Mouse (Mus musculus) liver (tissue): ENCODE measurements around the gene Fam204a.

Experiments
- DNase-seq: peaks from one replicate; pipeline ENCODE4 v3.0.0-alpha.2; 2020; ENCODE audit warnings: mixed read lengths

Gene Fam204a

DNA sequence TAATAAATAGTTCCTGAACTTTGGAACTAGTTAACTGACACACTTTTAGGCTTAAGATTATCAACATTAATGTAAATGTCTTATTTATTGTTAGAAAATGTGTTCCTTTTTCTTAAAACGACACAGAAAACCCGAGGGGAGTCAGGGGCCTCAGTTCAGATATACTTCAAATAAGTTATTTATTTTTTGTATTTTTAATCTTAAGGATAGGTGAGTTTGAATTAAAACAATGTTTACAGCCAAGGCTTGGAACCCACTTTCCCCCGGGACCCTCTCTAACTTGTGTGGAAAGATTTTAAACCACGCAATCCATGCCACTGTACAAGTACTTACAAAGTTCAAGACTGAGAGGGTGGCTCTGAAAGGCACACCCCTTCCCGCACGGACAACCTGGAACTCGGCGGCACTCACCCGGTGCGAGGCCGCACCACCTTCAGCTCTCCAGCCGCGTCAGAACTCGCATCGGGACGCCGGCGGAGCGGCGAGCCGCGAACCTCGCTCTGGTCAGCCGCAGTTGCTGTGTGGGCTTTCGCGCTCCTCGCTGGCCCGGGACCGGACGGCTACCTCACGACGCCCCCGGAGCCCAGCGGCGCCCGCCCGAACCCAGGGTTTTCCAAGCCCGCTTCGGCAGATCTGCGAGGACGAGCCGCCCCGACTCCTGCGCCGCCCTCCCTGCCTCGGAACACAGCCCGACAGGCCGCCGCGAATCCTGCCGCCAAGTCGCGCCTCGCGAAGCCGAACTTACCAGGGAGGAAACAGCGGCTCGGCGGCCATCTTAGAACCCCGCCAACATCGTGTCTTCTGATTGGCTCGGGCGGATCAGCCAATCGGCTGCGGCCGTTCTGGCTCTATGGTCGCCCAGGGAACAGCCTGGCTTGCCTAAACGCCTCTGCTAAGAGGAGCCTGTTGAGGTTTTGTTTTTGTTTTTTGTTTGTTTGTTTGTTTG lies at the start of gene Fam204a:
Gene Fam204a (minus strand): TSS at position 803 of the 946 bp plus-strand sequence.
- DNase-seq, result peak; percentile 93

DNA sequence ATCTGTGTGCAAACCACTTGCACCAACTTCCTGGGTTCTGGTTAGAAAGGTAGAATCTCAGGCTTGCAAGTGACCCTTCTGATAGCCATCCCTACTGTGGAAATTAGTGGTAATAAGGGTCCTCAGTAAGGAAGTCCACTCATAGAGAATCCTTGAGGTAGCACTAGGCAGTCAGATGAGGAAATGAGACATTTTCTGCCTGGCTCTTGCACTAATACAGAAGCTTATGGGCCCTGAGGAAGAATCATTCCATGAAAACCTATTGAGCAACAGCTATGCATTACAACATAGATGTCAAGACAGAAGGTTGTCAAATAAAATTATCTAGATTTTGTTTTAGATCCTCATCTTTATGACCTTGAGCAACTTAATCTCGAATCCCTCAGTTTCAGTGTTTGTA lies 39.3 kb upstream of the Fam204a start:
- DNase-seq, result no peak

DNA sequence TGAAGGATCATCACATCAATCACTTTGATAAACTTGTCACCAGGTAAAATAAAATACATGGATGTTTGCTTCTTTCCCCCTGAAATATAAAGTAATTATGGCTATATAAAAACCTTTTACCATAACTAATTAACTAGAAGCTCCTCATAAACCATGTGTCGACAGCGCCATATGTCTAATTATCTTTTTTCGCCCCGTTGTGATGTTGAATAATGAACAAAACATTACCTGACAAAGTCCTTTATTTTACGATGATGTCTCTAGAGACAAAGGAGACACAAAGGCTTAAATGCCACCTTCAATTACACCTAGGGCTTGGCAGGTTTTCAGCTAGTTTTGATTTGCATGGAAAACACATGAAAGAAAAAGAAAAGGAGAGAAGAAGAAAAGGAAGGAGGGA lies 34.2 kb upstream of the Fam204a start:
- no peak for DNase-seq

DNA sequence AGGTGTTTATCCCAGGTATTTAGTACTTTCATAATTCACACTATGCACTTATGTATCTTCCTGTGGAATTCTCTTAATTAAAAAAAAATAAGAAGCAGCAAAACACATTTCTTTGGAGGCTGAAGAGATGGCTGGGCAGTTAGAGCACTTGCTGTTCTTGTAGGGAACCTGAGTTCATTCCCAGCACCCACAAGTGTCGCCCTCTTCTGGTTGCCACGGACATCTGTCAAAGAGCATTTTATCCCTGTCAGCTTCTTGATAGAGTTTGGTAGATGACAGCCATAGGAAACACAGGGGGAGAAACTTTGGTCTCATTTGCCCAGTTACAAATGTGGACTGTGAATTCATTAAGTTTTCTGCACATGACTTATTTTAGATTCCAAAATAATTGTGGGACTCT lies 25.5 kb upstream of the Fam204a start:
- DNase-seq, result peak; percentile 14

DNA sequence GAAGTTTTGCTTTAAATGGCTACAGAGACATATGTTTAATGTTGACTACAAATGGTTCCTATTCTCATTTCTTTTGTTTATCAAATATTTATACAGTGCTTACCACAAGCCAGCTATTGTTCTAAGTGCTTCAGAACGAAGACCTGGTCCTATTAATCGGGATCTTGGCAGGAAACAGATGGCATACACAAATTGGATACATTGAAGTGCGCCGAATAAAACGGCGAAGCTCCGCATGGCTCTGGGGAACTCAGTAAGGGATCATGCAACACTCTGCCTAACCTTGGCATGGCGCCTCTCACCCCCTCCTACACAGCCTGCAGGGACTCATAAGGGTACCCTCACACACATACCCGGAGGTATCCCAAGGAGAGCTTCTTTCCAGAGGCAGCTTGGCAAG lies 24.7 kb upstream of the Fam204a start:
- no peak for DNase-seq

DNA sequence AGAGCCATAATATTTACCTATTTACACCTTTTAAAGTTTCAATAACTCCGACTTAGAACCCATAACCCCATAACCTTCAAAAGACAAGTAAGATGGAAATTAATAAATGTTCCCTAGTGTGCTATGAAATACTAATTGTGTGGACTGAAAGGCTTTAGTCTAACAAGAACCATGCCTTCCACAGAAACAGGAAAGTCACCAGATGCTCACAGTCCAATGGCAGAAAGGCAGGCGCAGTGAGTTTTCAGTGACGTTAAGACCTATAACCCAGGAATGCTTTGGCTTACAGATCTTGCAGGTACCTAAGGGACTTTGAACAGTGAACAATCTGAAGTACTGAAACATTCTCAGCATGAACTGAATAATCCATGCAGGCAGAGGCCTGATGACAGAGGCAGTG lies 18.7 kb upstream of the Fam204a start:
- no peak for DNase-seq

DNA sequence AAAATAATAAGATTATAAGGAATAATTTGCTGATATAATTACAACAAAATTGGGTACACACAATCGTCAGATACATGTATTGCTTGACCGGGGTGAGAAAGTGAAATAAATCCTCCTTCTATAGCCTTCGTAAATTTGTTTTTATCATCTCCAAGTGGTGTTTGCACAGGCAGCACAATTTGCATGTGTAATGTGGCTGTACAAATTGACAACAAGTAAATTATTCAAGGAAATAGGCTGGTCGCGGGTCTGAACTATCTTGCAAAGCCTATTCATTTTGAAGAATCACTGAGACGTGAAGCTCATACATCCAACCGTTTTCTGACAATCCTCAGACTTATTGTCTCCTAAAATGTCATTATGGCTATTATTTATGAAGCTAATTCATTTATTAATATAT lies 16.1 kb upstream of the Fam204a start:
- no peak for DNase-seq

DNA sequence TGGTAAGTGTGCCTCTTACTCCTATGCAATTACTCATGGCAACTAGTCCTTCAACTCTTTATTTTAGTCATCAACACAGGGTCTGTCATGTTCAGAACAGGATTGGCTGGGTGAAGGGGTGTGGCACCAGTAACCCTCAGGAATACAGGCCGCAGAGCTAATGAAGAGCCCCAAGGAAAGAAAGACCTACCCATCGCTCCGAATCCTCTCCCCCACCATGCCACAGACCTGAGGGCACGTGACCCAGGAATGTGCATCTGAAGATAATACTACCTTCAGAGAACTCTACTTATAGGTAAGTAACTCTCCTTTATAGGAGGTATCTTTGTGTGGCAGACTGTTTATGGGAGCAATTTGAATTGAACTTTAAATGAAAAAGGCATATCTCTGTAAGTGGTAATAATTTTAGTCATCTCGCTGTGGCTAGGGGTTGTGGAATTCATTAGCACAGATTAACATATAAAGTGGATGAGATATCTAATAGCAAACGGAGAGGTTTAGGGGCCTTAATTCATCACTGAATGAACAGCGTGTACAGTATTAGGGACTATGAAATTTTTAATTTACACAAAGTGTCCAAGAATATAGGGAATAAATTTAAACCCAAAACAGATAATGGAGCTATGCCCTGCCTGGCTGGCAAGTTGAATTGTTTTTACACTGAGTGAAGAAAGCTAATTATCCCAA lies 15.6 kb upstream of the Fam204a start:
- no peak for DNase-seq

DNA sequence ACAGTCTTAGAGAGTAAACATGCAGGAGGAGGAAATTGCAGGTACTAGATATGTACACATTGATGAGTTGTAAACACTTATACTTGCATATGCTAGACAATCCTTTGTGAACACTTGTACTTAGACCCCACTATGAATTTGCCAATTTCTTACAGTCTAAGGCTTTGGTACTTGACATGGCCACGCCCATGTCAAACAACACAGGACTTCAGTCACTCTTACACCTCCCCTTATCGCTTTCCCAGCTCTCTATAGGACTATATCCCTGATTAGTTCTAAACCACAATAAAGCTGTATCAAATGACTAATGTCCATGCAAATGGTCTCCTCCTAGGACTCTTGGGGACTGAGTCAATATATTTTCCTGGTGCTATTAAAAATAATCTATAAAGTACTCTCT lies 5.0 kb upstream of the Fam204a start:
- no peak for DNase-seq

DNA sequence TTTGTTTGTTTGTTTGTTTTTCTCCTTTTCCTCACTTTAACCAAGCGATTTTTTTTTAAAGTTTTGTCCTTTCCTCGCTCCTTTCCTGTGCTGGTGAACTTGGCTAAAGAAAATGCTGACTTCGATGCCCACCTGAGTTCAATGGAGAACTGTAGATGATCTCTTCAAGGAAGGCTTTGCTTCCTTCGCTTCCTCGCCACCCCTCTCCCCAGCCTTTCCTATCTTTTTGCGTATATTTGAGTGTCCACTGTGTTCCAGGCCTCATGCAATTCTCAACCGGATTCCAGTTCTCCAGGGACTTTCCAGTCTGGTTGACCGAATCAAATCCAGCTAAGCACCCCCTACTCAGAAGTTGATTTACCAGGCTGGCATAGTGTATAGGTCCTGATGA lies 339 bp upstream of the Fam204a start:
- no peak for DNase-seq

DNA sequence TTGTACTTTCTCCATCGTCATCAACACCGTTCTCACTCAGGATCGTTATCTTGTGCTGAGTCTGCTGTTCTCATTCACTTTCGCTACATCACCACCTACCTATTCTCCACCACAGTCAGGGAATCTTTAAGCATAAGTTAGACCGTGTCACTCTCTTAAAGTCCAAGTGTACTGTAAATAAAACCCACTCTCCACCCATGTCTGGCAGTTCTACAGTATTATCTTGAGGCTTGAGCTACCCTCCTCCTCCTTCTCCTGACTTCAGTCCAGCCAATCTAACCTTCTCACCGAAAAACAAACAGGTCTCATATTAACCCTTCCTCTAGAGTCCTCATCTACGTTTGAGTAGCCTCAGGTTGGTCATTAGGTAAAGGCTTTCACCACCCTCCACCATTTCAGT lies 7.1 kb downstream of the Fam204a start:
- no peak for DNase-seq

DNA sequence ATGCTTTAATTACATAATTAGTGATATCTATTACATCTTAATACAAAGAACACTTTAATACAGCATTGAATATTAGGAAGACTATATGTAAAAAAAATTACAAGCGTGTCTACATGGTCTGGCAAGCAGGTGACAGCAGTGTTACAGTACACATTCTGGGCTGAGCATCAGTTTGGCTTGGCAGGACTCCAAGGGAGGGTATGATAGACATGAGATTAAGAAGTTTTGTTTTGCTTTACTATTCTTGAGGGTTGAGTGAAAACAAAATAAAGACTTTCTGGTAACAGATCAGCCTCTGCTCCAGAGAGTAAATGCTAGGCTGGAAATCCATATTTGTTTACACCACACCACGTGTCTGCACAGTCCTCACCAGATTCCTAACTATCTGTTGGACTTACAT lies 8.5 kb downstream of the Fam204a start:
- DNase-seq, result no peak

DNA sequence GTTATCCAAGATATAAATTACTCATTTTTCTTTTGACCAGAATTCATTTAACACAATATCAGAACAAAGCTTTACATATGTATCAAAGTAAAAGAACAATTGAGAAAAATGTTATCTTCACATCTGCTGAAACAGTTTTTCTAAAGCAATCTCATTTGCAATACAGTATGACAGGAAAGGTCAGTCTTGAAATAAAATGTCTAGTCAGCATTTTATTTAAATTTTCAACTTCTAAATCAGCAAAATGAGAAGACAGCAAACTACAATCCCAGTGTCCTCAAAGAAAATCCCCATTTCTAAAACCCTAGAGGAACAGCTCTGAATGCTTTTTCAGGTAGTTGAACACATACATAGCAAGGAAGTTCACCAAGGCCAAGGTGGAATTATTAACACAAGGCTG lies 18.3 kb downstream of the Fam204a start:
- no peak for DNase-seq

DNA sequence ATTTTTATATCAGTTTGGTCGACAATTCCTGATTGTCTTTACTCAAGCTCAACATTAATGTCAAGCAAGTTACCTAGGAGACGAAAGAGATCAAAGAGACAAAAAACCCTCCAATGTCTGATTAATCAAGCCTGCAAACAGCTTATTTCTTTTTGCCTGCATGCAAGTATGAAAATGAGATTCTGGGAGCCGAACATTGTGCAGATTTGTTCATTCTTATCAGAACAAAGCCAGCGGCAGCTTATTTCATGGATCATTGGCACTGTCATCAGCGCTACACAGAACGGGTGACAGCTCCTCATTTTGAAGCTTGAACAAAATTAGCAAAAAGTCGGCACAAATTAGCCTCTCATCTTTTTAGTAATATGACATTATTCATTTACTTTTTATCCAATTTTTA lies 22.3 kb downstream of the Fam204a start:
- no peak for DNase-seq

DNA sequence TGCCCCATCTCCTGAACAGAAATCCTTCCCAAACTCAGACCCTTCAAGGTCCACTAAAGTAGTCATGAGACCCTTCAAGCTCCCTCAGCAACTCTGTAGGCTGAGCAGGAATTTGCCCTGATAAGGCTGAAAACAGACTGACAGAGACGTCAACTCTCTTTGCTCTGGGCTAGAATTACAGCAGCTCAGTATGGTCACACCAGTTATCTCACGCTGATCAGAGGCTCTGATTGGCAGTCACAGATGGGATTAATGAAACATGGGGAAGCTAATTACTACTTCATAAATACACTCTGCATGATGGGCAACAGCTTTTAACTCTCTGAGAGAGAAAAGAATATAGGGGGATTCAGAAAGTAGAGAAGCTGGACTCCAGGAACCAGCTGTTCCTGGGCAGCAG lies 26.2 kb downstream of the Fam204a start:
- DNase-seq, result no peak

DNA sequence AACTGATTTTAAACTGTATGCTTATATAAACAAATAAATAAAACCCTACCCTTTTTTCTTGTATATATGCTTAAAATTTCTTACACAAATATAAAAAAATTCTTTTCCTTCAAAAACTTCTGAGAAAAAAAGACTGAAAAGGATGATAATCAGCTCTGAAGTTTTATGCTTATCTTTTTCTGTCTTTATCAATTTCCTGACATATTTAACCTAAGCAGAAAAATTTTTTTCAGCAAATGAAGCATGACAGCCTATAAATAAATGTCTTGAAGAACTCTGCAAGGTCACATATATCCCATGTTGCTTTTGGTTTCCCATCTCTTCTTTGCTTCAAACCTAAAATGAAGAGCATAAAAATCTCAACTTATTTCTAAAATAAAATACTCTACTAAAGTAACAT lies 27.3 kb downstream of the Fam204a start:
- DNase-seq, result no peak

DNA sequence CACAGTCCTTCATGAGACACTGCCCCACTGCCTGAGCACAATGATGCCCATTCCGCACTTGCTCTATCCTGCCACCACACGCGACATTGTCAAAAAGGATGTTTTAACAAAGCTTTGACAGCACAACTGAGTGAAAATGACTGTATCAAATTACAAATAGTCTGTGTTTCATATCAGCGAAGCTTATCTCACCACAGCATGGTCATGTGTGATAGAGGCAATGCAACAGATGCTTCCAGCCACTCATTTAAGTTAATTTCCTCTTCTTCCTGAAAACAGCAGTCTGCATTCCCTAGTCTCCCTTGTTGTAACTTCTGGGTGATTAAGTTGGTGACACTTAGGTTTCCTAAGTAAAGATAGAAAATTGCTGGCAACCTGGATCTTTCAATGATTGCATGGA lies 33.7 kb downstream of the Fam204a start:
- no peak for DNase-seq

DNA sequence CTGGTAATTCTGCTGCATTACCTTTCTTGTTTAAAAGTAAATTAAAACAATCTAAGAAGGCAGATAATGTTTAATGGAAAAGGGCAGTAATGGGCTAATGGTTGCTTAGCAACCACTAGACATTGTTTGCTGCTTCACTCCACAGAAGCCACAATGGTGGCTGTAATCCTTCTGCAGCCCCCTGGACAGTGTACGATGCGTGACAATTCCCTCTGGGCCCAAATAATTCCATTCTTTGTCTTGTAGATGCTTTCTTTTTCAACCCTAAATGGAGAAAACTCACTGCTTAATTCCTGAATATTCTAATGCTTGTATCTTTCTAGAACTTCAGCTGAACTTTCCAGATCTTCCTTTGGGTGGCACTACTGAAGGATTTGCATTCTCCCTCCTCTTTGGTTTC lies 37.3 kb downstream of the Fam204a start:
- DNase-seq, result no peak

DNA sequence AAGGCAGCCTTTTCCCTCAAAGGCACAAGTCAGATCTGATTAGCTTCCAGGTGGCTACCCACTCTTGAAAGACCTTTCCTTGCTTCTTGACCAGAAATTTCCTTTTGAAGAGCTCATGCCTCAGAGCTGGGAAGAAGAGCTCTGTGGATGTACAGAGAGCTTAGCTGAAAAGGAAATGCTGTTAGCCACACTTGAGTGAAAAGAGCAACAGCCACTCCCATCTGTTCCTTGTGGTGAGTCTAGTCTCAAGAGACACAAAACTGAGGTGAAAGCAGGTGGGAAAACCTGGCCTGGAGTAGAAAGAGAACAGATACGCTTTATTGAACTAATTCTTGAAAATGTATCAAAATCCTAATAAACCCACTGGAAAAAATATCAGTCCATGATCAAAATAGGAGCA lies 43.6 kb downstream of the Fam204a start:
- no peak for DNase-seq

DNA sequence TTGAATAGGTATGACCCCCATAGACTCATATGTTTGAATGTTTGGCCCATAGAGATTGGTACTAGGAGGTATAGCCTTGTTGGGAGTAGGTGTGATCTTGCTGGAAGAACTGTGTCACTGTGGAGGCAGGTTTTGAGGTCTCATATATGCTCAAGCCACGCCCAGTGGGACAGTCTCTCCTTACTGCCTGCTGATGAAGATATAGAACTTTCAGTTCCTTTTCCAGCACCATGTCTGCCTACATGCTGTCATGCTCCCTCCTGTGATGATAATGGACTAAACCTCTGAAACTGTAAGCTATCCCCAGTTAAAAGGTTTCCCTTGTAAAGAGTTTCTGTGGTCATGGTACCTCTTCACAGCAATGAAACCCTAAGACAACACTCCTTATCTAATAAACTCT lies 44.3 kb downstream of the Fam204a start:
- DNase-seq, result no peak

DNA sequence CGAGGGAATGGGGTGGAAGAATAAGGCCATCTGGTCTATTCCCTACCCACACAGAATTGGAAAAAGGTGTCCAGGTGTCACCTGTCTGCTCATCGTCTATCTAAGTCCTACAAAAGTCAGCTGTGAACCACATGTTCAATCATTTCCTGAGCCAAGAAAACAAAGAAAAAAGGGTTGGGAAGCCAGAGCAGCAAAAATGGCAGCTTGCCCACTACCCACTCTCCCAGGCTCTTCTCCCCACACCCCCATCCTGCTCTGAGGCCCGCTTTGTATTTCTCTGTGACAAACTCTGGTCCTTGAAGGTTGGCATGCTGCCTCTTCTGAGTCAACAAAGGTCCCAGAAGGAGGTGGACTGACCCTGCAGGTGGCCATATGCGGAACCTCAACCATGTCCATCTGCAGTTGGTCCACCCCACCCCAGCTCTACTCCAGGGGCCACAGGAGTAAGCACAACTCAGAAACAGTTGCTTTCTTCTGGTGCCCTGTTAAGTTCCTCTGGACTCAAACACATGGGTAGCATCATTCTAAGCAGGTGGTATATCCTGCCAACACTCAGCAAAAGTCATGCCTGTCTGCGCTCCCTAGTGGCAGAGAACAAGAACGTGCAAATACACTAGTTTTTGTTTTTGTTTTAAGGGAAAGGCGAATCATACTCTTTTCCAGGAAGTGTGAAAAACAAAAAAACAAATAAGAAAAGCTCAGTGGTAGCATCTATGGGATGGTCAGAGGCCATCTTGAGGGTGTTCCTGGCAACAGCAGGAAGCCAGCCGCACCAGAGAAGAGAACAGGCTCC lies 47.5 kb downstream of the Fam204a start:
- DNase-seq, result no peak

DNA sequence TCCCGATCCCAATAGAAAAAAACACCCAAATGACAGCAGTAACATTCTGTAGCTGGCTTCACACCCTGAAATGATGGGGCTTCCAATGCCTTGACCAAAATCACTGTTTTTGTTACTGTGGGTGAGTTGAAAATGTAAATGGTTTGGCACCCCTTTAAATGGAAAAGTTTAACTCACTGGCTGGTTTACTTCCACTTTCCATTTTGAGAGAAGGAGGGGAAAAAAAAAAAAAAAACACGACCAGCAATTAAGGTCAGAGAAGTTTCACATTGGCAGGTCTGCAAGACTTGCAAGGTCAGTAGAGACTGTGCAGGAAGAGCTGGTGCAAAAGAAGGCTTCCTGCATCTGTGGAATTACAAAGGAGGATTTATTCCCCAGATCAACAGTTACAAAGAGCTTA lies 61.1 kb downstream of the Fam204a start:
- DNase-seq, result no peak

DNA sequence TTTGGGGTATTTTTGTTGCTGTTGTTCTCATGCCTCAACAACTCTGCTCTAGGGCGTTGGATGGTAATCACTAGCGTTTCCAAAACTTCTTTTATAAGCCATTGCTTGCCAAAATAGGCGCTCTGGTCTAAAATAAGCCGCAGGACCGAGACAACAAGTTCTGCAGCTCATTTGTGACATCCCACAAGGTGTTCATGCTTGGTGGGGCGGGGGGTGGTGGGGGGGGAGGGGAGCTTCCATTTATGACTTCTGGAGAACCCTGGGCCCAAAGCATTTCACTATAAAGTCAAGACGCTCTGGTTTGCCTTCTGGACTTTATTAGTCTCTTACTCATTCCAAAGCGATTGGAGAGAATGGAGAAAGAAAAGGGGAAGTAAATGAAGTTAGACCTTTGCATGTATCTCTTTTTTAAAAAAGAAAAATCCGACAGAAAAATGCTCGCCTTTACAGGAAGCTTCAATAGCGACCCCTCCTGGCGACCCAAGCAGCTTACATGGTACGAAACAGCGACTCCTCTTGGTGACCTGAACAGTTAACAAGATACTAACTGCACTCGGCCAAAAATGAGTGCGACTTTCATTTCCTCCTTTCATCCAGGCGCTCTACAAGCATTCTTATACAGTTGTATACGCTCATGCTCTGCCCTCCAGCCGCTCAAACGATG lies 65.8 kb downstream of the Fam204a start:
- DNase-seq, result peak; percentile 71
